Mouse (Mus musculus) midbrain, embryonic 13.5 days (tissue): Measurements from ENCODE around the gene Dnmt3l. TPM values are rescaled to one million over a fixed set of nuclear protein-coding genes. Genes with fewer than 3 reads are reported as not detected.

ENCODE experiments used
- ATAC-seq: fragments of 200-750 bp; cut with Nextera tagmentation; 2 replicates; pipeline ENCODE4 v1.8.0; 2017; ENCODE audit warnings: mild to moderate bottlenecking, moderate TSS enrichment, moderate library complexity
- H3K27ac ChIP-seq: fragments of 300-500 bp; sonication (generic); 2 replicates; pipeline ENCODE4 v1.5.1; 2015; ENCODE audit warnings: inconsistent platforms, mild to moderate bottlenecking, moderate library complexity
- H3K27me3 ChIP-seq: fragments of 300-500 bp; sonication (generic); 2 replicates; pipeline ENCODE4 v1.6.1; 2015; ENCODE audit warnings: mild to moderate bottlenecking, inconsistent platforms
- H3K36me3 ChIP-seq: fragments of 300-500 bp; sonication (generic); 2 replicates; pipeline ENCODE4 v1.6.1; 2015; ENCODE audit warnings: mild to moderate bottlenecking, inconsistent platforms
- H3K4me1 ChIP-seq: fragments of 300-500 bp; sonication (generic); replicated peaks from 2 replicates; pipeline ENCODE4 v1.6.1; 2015; ENCODE audit warnings: inconsistent platforms
- H3K4me2 ChIP-seq: fragments of 300-500 bp; sonication (generic); replicated peaks from 2 replicates; pipeline ENCODE4 v1.6.1; 2015; ENCODE audit warnings: moderate library complexity, mild to moderate bottlenecking, inconsistent platforms
- H3K4me3 ChIP-seq: fragments of 300-500 bp; sonication (generic); replicated peaks from 2 replicates; pipeline ENCODE4 v1.5.1; 2015; ENCODE audit warnings: mild to moderate bottlenecking, inconsistent platforms
- H3K9ac ChIP-seq: fragments of 300-500 bp; sonication (generic); replicated peaks from 2 replicates; pipeline ENCODE4 v1.6.1; 2015; ENCODE audit warnings: mild to moderate bottlenecking, inconsistent platforms
- H3K9me3 ChIP-seq: fragments of 300-500 bp; sonication (generic); 2 replicates; pipeline ENCODE4 v1.6.1; 2016; ENCODE audit warnings: mild to moderate bottlenecking, inconsistent platforms
- whole genome bisulfite sequencing: fragments of 180-500 bp; shearing (Covaris S2); methylation state at CpG from one replicate; pipeline ENCODE4 v1.1.7; 2015; 5-methylcytosine and 5-hydroxymethylcytosine counted together
- polyA plus RNA-seq: library from polyadenylated mRNA; unstranded; fragments of >200 nt; fragmentation: Nextera tagmentation; extraction: Ambion mirVana; gene quantifications from 2 replicates; pipeline ENCODE4 v1.2.1, GENCODE M21; 2015

Gene Dnmt3l
- polyA plus RNA-seq, result not detected in 2 replicates

DNA sequence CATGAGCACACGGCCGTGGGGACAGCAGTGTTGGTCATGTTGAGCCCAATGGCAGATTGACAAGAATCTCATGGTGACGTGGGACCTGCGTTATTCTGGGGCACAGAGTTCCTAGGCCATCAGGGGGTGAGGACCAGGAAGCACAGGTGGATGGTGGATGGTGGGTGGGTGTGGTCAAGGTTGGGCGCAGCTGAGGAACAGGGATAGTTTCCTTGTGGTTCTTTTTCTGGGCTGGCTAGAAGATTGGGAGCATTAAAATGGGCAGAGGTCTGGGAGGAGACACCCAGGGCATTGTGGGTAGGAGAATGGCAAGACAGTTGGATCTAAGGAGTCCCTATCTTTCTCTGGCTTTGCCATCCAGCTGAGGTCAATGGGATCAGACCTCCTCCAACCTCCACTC lies at the start of gene Dnmt3l:
TSS of gene Dnmt3l (plus strand) at position 301 of the 400 bp plus-strand sequence.
- H3K4me2 ChIP-seq, result no peak within 1 kb of the TSS
- H3K27ac ChIP-seq, result no peak within 1 kb of the TSS
- peaks cover 7% of the 10 kb centered on the region; the same call in 1 of the 2 replicates for H3K4me1 ChIP-seq
- no peak within 1 kb of the TSS for H3K9ac ChIP-seq
- H3K9me3 ChIP-seq, result no peaks in the 10 kb centered on the region
- no peak within 1 kb of the TSS for H3K4me3 ChIP-seq
- WGBS, result 94% methylated on average over 5 of the region's 5 CpGs
- H3K27me3 ChIP-seq, result no peaks in the 10 kb centered on the region
- H3K36me3 ChIP-seq, result no peaks in the 10 kb centered on the region
- ATAC-seq, result no peak

DNA sequence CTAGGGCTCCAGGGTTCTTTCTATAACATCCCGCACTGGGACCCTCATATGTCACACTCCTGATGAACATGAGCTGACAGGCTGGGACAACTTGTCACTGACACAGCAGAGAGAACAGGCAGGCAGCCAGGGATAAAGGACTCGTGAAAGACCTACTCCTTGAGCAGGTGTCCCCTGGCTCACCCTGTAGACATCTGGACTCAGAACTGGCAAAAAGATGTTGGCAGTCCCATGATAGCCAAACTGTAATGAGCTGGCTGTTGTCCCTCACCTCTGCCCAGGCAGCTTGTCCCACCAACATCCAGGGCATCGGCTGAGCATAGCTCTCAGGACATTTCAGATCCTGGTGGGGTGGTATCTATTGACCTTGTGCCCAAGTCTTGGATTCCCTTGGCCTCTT lies 46.1 kb upstream of the Dnmt3l start:
- no peak for ATAC-seq
- no peak overlapping the region for H3K4me2 ChIP-seq
- no peak overlapping the region for H3K27ac ChIP-seq
- 93% methylated on average over 3 of the region's 3 CpGs for WGBS
- peaks cover 96% of the 10 kb centered on the region for H3K36me3 ChIP-seq
- no peaks in the 10 kb centered on the region for H3K27me3 ChIP-seq
- H3K4me1 ChIP-seq, result no peaks in the 10 kb centered on the region
- H3K9me3 ChIP-seq, result no peaks in the 10 kb centered on the region
- no peak overlapping the region for H3K4me3 ChIP-seq
- H3K9ac ChIP-seq, result no peak overlapping the region

DNA sequence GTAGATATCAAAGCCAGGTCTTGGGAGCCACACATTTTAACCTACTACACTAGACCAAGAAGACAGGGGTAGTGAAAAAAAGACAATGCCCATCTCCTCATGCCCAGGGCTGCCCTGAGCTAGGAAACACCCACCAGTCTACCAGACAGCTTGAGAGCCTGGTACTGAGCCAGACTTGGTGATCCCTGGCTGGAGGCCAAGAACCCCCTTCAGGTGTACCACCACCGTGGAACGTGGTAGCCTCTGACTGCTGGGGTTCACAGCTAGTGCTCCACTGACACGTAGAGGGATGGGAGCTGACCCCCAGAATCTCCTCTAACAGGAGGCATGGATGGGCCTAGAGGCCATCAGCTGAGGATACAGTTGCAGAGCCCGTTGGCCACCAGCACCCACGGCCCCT lies 41.5 kb upstream of the Dnmt3l start:
- Histone ChIP-seq H3K4me2 (no peak overlapping the region), H3K4me3 (no peak overlapping the region), H3K9ac (no peak overlapping the region), H3K36me3 (peaks cover 76% of the 10 kb centered on the region), H3K4me1 (no peaks in the 10 kb centered on the region), H3K27me3 (no peaks in the 10 kb centered on the region), H3K27ac (no peak overlapping the region), H3K9me3 (no peaks in the 10 kb centered on the region)
- ATAC-seq, result no peak
- WGBS, result 98% methylated on average over 5 of the region's 5 CpGs

- H3K27ac ChIP-seq, result no peak overlapping the region
- H3K9me3 ChIP-seq, result no peaks in the 10 kb centered on the region
- H3K4me3 ChIP-seq, result no peak overlapping the region
- no peak overlapping the region for H3K9ac ChIP-seq
- 91% methylated on average over 11 of the region's 11 CpGs for WGBS
- no peak for ATAC-seq
- H3K4me2 ChIP-seq, result no peak overlapping the region
- peaks cover 13% of the 10 kb centered on the region for H3K4me1 ChIP-seq
- H3K36me3 ChIP-seq, result peaks cover 60% of the 10 kb centered on the region
- no peaks in the 10 kb centered on the region for H3K27me3 ChIP-seq
These were observed 40.0 kb upstream of the Dnmt3l start for GRCm38 (mm10) chr10:78001796-78002195.

GRCm38 (mm10) chr10:78002316-78002715 lies 39.4 kb upstream of the Dnmt3l start:
- Histone ChIP-seq H3K4me2 (no peak overlapping the region), H3K36me3 (peaks cover 55% of the 10 kb centered on the region), H3K4me1 (peaks cover 18% of the 10 kb centered on the region), H3K4me3 (no peak overlapping the region), H3K27ac (no peak overlapping the region), H3K27me3 (no peaks in the 10 kb centered on the region), H3K9ac (no peak overlapping the region), H3K9me3 (no peaks in the 10 kb centered on the region)
- 96% methylated on average over 2 of the region's 2 CpGs for whole genome bisulfite sequencing
- ATAC-seq, result no peak

DNA sequence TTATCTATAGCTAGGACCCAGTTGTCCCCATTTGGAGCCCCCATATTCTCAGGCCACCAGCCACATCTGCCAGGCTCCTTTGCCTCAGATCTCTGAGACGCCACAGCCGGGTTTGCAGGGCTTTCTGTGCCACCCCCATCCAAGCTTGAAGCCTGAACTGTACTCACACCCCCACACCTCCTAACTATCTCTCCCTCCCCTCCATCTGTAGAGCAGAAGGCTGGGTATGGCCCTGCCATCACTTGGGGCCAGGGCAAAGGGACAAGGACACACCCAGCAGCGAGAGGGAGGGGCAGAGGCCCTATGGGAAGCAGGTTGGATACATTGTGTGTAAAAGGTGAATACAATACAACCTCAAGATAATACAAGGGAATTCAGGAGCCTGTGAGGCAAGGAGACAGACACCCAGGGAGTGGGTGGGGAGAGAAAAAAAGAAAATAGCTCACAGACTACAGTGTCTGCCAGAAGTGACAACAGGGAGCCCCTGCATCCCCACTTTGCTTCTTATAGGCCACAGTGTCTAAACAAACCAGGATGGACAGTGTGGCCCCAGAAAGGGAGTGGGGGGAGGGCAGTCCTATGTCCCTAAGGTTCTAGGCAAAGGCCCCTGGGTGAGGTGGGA lies 37.2 kb upstream of the Dnmt3l start:
- H3K36me3 ChIP-seq, result peaks cover 32% of the 10 kb centered on the region
- 98% methylated on average over 3 of the region's 3 CpGs for WGBS
- peaks cover 36% of the 10 kb centered on the region for H3K4me1 ChIP-seq
- no peak overlapping the region for H3K4me2 ChIP-seq
- no peaks in the 10 kb centered on the region for H3K9me3 ChIP-seq
- no peak overlapping the region for H3K9ac ChIP-seq
- H3K4me3 ChIP-seq, result no peak overlapping the region
- H3K27me3 ChIP-seq, result no peaks in the 10 kb centered on the region
- no peak for ATAC-seq
- H3K27ac ChIP-seq, result no peak overlapping the region

DNA sequence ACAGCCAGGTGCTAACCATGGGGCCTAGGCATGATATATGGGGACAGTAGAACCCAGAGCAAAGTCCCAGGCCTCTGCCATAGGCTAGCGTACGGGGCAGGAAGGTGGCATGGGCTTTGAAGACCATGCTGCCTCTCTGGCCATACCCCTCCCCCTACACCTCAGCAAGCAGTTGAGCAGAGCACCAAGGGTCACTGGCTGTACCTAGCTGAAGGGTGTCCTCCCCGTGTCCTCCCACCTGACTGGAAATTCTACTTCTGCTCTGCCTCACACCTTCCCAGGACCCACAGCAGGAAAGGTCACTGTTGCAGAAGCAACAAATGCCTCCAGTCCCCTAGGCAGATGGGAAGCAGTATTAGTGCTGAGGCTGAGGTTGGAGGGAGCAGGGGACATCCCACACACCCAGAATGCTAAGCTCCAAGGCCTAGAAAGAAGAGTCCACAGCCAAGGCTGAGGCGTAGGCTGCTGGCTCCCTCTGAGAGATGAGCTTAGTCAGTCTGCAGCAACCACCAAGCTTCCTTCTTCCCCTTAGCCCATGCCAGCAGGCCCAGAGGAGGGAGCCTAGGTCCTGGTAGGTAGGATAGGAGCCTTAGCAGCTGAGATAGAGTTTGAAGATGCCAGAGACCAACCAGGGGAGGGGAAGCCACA lies 35.8 kb upstream of the Dnmt3l start:
- H3K27ac ChIP-seq, result no peak overlapping the region
- H3K9me3 ChIP-seq, result no peaks in the 10 kb centered on the region
- 0 out of 2 replicates have a peak overlapping the region, but pooled peaks have one; percentile 21 for H3K9ac ChIP-seq
- H3K27me3 ChIP-seq, result 0 out of 2 replicates have a peak, but pooled peaks cover 2% of the 10 kb centered on the region
- H3K4me2 ChIP-seq, result no peak overlapping the region
- peaks cover 19% of the 10 kb centered on the region for H3K36me3 ChIP-seq
- peaks cover 36% of the 10 kb centered on the region for H3K4me1 ChIP-seq
- no peak for ATAC-seq
- WGBS, result 86% methylated on average over 4 of the region's 4 CpGs
- no peak overlapping the region for H3K4me3 ChIP-seq

GRCm38 (mm10) chr10:78007203-78007602 lies 34.5 kb upstream of the Dnmt3l start:
- ATAC-seq, result no peak
- Histone ChIP-seq H3K4me1 (peaks cover 36% of the 10 kb centered on the region), H3K27ac (no peak overlapping the region), H3K27me3 (0 out of 2 replicates have a peak, but pooled peaks cover 2% of the 10 kb centered on the region), H3K9me3 (no peaks in the 10 kb centered on the region), H3K4me3 (no peak overlapping the region), H3K9ac (peak overlapping the region; percentile 21; the same call in 1 of the 2 replicates), H3K36me3 (peaks cover 6% of the 10 kb centered on the region), H3K4me2 (0 out of 2 replicates have a peak overlapping the region, but pooled peaks have one; percentile 6)
- 61% methylated on average over 7 of the region's 7 CpGs for WGBS

- WGBS, result 81% methylated on average over 3 of the region's 3 CpGs
- H3K4me2 ChIP-seq, result peak overlapping the region; percentile 87
- no peak for ATAC-seq
- peak overlapping the region; percentile 89 for H3K9ac ChIP-seq
- H3K4me1 ChIP-seq, result peaks cover 36% of the 10 kb centered on the region
- H3K9me3 ChIP-seq, result no peaks in the 10 kb centered on the region
- H3K27me3 ChIP-seq, result 0 out of 2 replicates have a peak, but pooled peaks cover 2% of the 10 kb centered on the region
- 0 out of 2 replicates have a peak overlapping the region, but pooled peaks have one; percentile 35 for H3K27ac ChIP-seq
- H3K4me3 ChIP-seq, result peak overlapping the region; percentile 81
- no peaks in the 10 kb centered on the region for H3K36me3 ChIP-seq
These were observed 33.6 kb upstream of the Dnmt3l start for GRCm38 (mm10) chr10:78008169-78008568.

GRCm38 (mm10) chr10:78009184-78009944 lies 32.4 kb upstream of the Dnmt3l start:
- Histone ChIP-seq H3K4me2 (peak overlapping the region; percentile 87), H3K4me1 (peaks cover 36% of the 10 kb centered on the region), H3K9ac (peak overlapping the region; percentile 89), H3K4me3 (peak overlapping the region; percentile 81), H3K27me3 (0 out of 2 replicates have a peak, but pooled peaks cover 2% of the 10 kb centered on the region), H3K27ac (peak overlapping the region; percentile 95), H3K36me3 (no peaks in the 10 kb centered on the region), H3K9me3 (0 out of 2 replicates have a peak, but pooled peaks cover 2% of the 10 kb centered on the region)
- under 1% methylated on average over 59 of the region's 59 CpGs for WGBS
- peak; percentile 96 for ATAC-seq

DNA sequence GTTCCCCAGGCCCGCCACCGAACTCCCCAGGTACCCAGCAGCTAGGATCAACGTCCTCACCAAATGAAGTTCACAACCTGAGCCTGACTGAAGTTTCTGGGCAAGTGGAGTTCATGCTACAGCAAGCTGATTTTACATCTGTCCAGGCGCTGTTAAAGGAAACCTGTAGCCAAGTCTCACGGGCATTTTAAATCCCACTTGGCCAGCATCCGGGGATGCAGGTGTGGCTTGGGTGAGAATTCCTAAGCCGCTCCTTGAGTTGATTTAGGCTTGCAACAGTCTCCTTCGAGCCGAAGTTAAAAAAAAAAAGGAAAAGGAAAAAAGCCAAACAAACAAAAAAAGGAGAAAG lies 31.8 kb upstream of the Dnmt3l start, which contains the start of gene Pfkl:
TSS of gene Pfkl (minus strand) at position 139 of the 349 bp plus-strand sequence.
- peak within 1 kb of the TSS; percentile 87 for H3K4me2 ChIP-seq
- peaks cover 36% of the 10 kb centered on the region for H3K4me1 ChIP-seq
- peak within 1 kb of the TSS; percentile 89 for H3K9ac ChIP-seq
- 0 out of 2 replicates have a peak, but pooled peaks have one; percentile 1 for ATAC-seq
- peaks cover 2% of the 10 kb centered on the region; the same call in 1 of the 2 replicates for H3K9me3 ChIP-seq
- peak within 1 kb of the TSS; percentile 81 for H3K4me3 ChIP-seq
- no peaks in the 10 kb centered on the region for H3K36me3 ChIP-seq
- peak within 1 kb of the TSS; percentile 95 for H3K27ac ChIP-seq
- H3K27me3 ChIP-seq, result 0 out of 2 replicates have a peak, but pooled peaks cover 2% of the 10 kb centered on the region
- 0% methylated on average over 9 of the region's 9 CpGs for WGBS
